Mouse (Mus musculus) thymus, adult 2 months (tissue): ENCODE data around the gene Olfr266. TPM values are rescaled to one million over a fixed set of nuclear protein-coding genes. Genes with fewer than 3 reads are reported as not detected.

ENCODE experiments used
- DNase-seq: peaks from one replicate; pipeline ENCODE4 v3.0.0; 2021
- H3K27ac ChIP-seq: fragments of 200-500 bp; 2 replicates; pipeline ENCODE4 v1.5.1; 2012; ENCODE audit warnings: low read length, control low read depth; ENCODE audit not compliant: control insufficient read depth, insufficient read depth
- H3K27me3 ChIP-seq: fragments of 200-500 bp; 2 replicates; pipeline ENCODE4 v1.6.1; 2012; ENCODE audit warnings: mild to moderate bottlenecking, low read length, moderate library complexity, mixed read lengths; ENCODE audit not compliant: control insufficient read depth, insufficient read depth
- H3K36me3 ChIP-seq: fragments of 200-500 bp; 2 replicates; pipeline ENCODE4 v1.6.1; 2012; ENCODE audit warnings: mild to moderate bottlenecking, low read length, moderate library complexity; ENCODE audit not compliant: control insufficient read depth, insufficient read depth
- H3K4me1 ChIP-seq: fragments of 200-500 bp; replicated peaks from 2 replicates; pipeline ENCODE4 v1.6.1; 2012; ENCODE audit warnings: low read length; ENCODE audit not compliant: control insufficient read depth, insufficient read depth
- H3K4me3 ChIP-seq: fragments of 200-500 bp; 2 replicates; pipeline ENCODE4 v1.5.1; 2012; ENCODE audit warnings: mild to moderate bottlenecking, low read length, control low read depth, moderate library complexity; ENCODE audit not compliant: control insufficient read depth, insufficient read depth
- CTCF ChIP-seq: fragments of 200-500 bp; IDR thresholded peaks from 2 replicates; pipeline ENCODE4 v1.5.1; 2012; ENCODE audit warnings: mild to moderate bottlenecking, control low read depth, low read length, moderate library complexity, borderline replicate concordance; ENCODE audit not compliant: control insufficient read depth, poor library complexity, insufficient read depth; ENCODE audit errors: extremely low read depth
- POLR2A ChIP-seq: fragments of 200-500 bp; IDR thresholded peaks from 2 replicates; pipeline ENCODE4 v1.6.1; 2012; ENCODE audit warnings: mild to moderate bottlenecking, low read length, control low read depth, moderate library complexity; ENCODE audit not compliant: control insufficient read depth, poor library complexity, insufficient read depth; ENCODE audit errors: extremely low read depth
- WGBS: fragments of 180-500 bp; shearing (Covaris S2); methylation state at CpG from one replicate; pipeline ENCODE4 v1.1.7; 2018; 5-methylcytosine and 5-hydroxymethylcytosine counted together
- polyA plus RNA-seq: library from polyadenylated mRNA; depleted of rRNA; stranded (reverse); fragments of >200 nt; gene quantifications from 2 replicates; pipeline ENCODE4 v1.2.3, GENCODE M21; 2012; rRNA removed

Gene Olfr266
- polyA plus RNA-seq, 1 experiment, result 0.09 TPM

- no peaks in the 10 kb centered on the region; the same call in 1 of the 2 replicates for H3K4me1 ChIP-seq
- H3K27ac ChIP-seq, result no peak within 1 kb of the TSS; the same call in 1 of the 2 replicates
- H3K4me3 ChIP-seq, result no peak within 1 kb of the TSS
- no peaks in the 10 kb centered on the region for H3K36me3 ChIP-seq
- peak; percentile 19 for DNase-seq
- 2% methylated on average over 2 of the region's 2 CpGs for WGBS
- TF ChIP-seq POLR2A, result no peak
- TF ChIP-seq CTCF, result no peak
- no peaks in the 10 kb centered on the region for H3K27me3 ChIP-seq
These were observed 36.2 kb downstream of the Olfr266 start, which contains the start of gene Cd53 for GRCm38 (mm10) chr3:106789930-106790329. Gene Cd53 (minus strand): TSS chr3:106790149.

GRCm38 (mm10) chr3:106788440-106788887, 37.6 kb downstream of the Olfr266 start:
- TF ChIP-seq CTCF (no peak), POLR2A (no peak)

GRCm38 (mm10) chr3:106787972-106788371, 38.1 kb downstream of the Olfr266 start:
- no peak for TF ChIP-seq POLR2A
- TF ChIP-seq CTCF, result no peak
- Histone ChIP-seq H3K27ac (peak overlapping the region; percentile 96), H3K4me3 (no peak overlapping the region), H3K27me3 (no peaks in the 10 kb centered on the region), H3K36me3 (no peaks in the 10 kb centered on the region), H3K4me1 (no peaks in the 10 kb centered on the region)
- DNase-seq, result peak; percentile 21

More at GRCm38 (mm10) chr3:106788440-106788887, 37.6 kb downstream of the Olfr266 start:
- WGBS, result 0% methylated on average over 2 of the region's 2 CpGs
- Histone ChIP-seq H3K4me1 (no peaks in the 10 kb centered on the region; the same call in 1 of the 2 replicates), H3K36me3 (no peaks in the 10 kb centered on the region), H3K4me3 (no peak overlapping the region), H3K27me3 (no peaks in the 10 kb centered on the region), H3K27ac (peak overlapping the region; percentile 96)
- peak; percentile 31 for DNase-seq

- Histone ChIP-seq H3K36me3 (no peaks in the 10 kb centered on the region), H3K27ac (no peak overlapping the region), H3K4me1 (no peaks in the 10 kb centered on the region), H3K27me3 (no peaks in the 10 kb centered on the region), H3K4me3 (no peak overlapping the region)
- TF ChIP-seq CTCF (no peak), POLR2A (no peak)
- DNase-seq, result peak; percentile 19
- 12% methylated on average over 3 of the region's 3 CpGs for WGBS
These were observed 41.0 kb downstream of the Olfr266 start for GRCm38 (mm10) chr3:106785130-106785529.

- no peaks in the 10 kb centered on the region for H3K27me3 ChIP-seq
- no peak overlapping the region for H3K27ac ChIP-seq
- no peak overlapping the region for H3K4me3 ChIP-seq
- DNase-seq, result no peak
- TF ChIP-seq POLR2A, result no peak
- TF ChIP-seq CTCF, result no peak
- 100% methylated on average over 1 of the region's 1 CpGs for WGBS
- no peaks in the 10 kb centered on the region for H3K4me1 ChIP-seq
- H3K36me3 ChIP-seq, result no peaks in the 10 kb centered on the region
These were observed 54.3 kb downstream of the Olfr266 start for GRCm38 (mm10) chr3:106771834-106772233.

Other genes with a start within 250 kb of the Olfr266 start
- 4.7 and 5.0 TPM in 2 replicates for gene Lrif1, start 141.3 kb downstream of the Olfr266 start, polyA plus RNA-seq
- 65.0 and 76.9 TPM in 2 replicates for gene Cd53, start 36.1 kb downstream of the Olfr266 start, polyA plus RNA-seq
- gene Kcna3, start 209.9 kb upstream of the Olfr266 start, polyA plus RNA-seq, result 151 and 202 TPM in 2 replicates